Comparison of ENCODE assay signal across 16 mouse cellular contexts in the genomic region with DNA sequence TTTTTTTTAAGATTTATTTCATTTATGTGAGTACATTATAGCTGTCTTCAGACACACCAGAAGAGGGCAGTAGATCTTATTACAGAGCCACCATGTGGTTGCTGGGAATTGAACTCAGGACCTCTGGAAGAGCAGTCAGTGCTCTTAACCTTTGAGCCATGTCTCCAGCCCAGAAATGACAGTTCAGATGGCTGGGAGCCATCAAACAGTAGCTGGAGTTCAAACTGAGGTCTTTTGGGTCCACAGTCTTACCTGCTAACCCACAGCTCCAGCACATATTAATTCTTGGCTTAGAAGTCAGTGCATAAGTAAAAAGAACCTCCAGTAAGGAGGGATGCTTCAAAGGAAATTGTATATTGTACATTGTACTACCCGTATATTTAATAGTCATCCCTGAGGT.
"Had no signal": no experiment of that assay in that cellular context is flagged by ENCODE, and none has a peak within 500 bp of the region (broad histone marks: within the 10 kb centered on the region; RNA-seq: fewer than 3 reads in every experiment).

No protein-coding gene starts in this region.

- H3K27me3 ChIP-seq: limb, embryonic 12.5 days; limb, embryonic 15.5 days; midbrain, embryonic 12.5 days; midbrain, embryonic 15.5 days; neural tube, embryonic 12.5 days; neural tube, embryonic 15.5 days; stomach, embryonic 15.5 days had no signal

- H3K9me3 ChIP-seq: limb, embryonic 15.5 days; midbrain, embryonic 12.5 days; midbrain, embryonic 15.5 days; neural tube, embryonic 12.5 days; neural tube, embryonic 15.5 days; stomach, embryonic 15.5 days had no signal

- H3K9ac ChIP-seq: limb, embryonic 12.5 days; limb, embryonic 15.5 days; lung, embryonic 14.5 days; midbrain, embryonic 12.5 days; midbrain, embryonic 15.5 days; neural tube, embryonic 12.5 days; neural tube, embryonic 15.5 days; stomach, embryonic 15.5 days had no signal

- H3K4me3 ChIP-seq: limb, embryonic 12.5 days; limb, embryonic 15.5 days; midbrain, embryonic 12.5 days; midbrain, embryonic 15.5 days; neural tube, embryonic 12.5 days; neural tube, embryonic 15.5 days; stomach, embryonic 15.5 days had no signal

- H3K4me2 ChIP-seq: limb, embryonic 12.5 days; limb, embryonic 15.5 days; lung, embryonic 14.5 days; midbrain, embryonic 12.5 days; midbrain, embryonic 15.5 days; neural tube, embryonic 12.5 days; neural tube, embryonic 15.5 days; stomach, embryonic 15.5 days had no signal

- DNase-seq: kidney, adult 18-20 months; left cerebral cortex, postnatal 4 days; lung, embryonic 14.5 days; retina, postnatal 1 day; right cerebral cortex, postnatal 25 days; spleen, adult 18-20 months; thymus, postnatal 25 days had no signal

- H3K36me3 ChIP-seq: limb, embryonic 12.5 days; limb, embryonic 15.5 days; midbrain, embryonic 12.5 days; midbrain, embryonic 15.5 days; neural tube, embryonic 12.5 days; neural tube, embryonic 15.5 days; stomach, embryonic 15.5 days had no signal

- ATAC-seq: lung, postnatal 0 days; midbrain, embryonic 15.5 days had no signal

- H3K27ac ChIP-seq: limb, embryonic 12.5 days; limb, embryonic 15.5 days; macrophage; midbrain, embryonic 12.5 days; midbrain, embryonic 15.5 days; neural tube, embryonic 12.5 days; neural tube, embryonic 15.5 days; stomach, embryonic 15.5 days had no signal

- H3K4me1 ChIP-seq: midbrain, embryonic 15.5 days; stomach, embryonic 15.5 days had no signal
